Mouse (Mus musculus): ENCODE measurements around the gene Mab21l1. TPM values are rescaled to one million over a fixed set of nuclear protein-coding genes. Genes with fewer than 3 reads are reported as not detected.

The Mab21l1 gene
- 10.7 and 13.0 TPM in 2 replicates for polyA plus RNA-seq (2015; fragmentation: Nextera tagmentation; extraction: Ambion mirVana)

DNA sequence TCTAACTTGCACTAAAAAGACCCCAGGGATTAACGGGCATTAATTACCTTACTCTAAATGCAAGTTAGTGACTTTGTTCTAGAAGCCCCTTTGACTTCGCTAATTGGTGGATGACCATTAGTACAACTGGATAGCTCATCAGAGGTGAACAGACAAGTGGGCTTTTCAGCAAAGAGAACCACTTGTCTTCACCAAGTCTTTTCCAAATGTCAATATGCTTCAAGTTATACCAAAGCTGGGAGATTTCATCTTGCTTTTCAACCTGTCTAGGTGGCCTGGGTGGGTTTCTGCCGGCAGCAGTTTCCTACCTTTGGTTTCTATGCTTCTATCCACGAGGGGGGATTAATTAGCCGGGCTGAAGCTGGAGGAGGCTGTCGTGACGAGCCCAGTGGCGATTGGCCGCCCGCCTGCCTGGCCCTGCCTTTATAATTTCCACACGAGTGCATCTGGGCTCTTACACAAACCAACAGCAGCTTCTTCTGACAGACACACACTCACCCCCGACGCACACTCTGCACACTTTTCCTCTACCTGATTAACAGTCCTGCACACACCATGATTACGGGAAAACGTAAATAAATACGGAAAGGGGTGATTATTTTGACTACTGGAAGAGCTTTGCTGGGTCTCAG is at the start of gene Mab21l1:
TSS of gene Mab21l1 (plus strand) at position 455 of the 632 bp plus-strand sequence.
- Histone ChIP-seq H3K36me3 (no peaks in the 10 kb centered on the region), H3K4me1 (replicated peaks) (peaks cover 8% of the 10 kb centered on the region), H3K9ac (0 out of 2 replicates have a peak within 1 kb of the TSS, but pooled peaks have one; percentile 3), H3K4me3 (replicated peaks) (peak within 1 kb of the TSS; percentile 27), H3K27ac (no peak within 1 kb of the TSS; the same call in 1 of the 2 replicates), H3K4me2 (replicated peaks) (peak within 1 kb of the TSS; percentile 41), H3K9me3 (no peaks in the 10 kb centered on the region), H3K27me3 (replicated peaks) (peaks cover 48% of the 10 kb centered on the region)
- peak; percentile 24; the same call in 1 of the 2 replicates for ATAC-seq
- 27% methylated on average over 16 of the region's 16 CpGs for WGBS

DNA sequence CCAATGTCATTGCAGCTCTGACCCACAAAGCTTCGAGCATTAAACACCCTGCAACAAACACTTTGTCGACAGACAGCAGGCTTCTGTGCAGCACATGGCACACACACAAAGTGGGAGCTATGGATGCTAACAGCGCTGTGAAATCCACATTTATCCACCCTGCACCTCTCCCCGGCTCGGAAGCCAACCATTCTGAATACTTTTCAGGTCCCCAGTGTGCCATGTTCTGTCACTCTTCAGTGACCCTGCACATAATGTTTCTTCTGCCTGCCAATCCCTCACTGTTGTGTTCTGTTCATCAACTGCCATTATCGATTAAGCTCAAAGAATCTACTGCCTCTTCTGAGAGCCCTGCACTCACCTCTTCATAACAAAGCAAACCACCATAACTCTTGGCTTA is 48.6 kb upstream of the Mab21l1 start:
- ATAC-seq, result no peak
- no peaks in the 10 kb centered on the region for H3K36me3 ChIP-seq
- no peaks in the 10 kb centered on the region for H3K4me1 ChIP-seq (replicated peaks)
- no peaks in the 10 kb centered on the region for H3K27me3 ChIP-seq (replicated peaks)
- no peak overlapping the region for H3K9ac ChIP-seq
- no peak overlapping the region for H3K27ac ChIP-seq
- H3K9me3 ChIP-seq, result no peaks in the 10 kb centered on the region
- no peak overlapping the region for H3K4me2 ChIP-seq (replicated peaks)
- 83% methylated on average over 6 of the region's 6 CpGs for WGBS
- no peak overlapping the region for H3K4me3 ChIP-seq (replicated peaks)

DNA sequence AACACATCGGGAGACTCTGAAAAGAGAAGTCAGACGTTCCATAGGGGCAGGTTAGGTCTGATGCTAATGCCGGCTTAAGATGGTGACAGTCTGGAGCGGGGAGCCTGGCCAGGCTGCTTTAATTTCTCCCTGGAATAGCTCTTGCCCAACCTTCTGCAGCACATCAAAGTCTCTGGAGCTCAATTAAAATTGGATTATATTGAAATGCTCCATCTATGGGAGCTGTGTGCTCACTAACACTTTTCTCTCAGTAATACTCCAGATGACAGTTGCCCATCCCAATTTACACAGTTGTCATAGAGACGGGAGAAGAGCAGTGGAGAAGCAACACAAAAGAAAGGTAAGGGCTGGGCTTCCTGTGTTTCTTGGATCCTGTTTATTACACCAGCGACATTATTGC is 40.9 kb upstream of the Mab21l1 start:
- no peak overlapping the region for H3K27ac ChIP-seq
- ATAC-seq, result no peak
- no peaks in the 10 kb centered on the region for H3K36me3 ChIP-seq
- H3K9ac ChIP-seq, result no peak overlapping the region
- no peaks in the 10 kb centered on the region for H3K9me3 ChIP-seq
- WGBS, result 70% methylated on average over 6 of the region's 6 CpGs
- no peaks in the 10 kb centered on the region for H3K4me1 ChIP-seq (replicated peaks)
- no peak overlapping the region for H3K4me3 ChIP-seq (replicated peaks)
- H3K27me3 ChIP-seq (replicated peaks), result no peaks in the 10 kb centered on the region
- H3K4me2 ChIP-seq (replicated peaks), result no peak overlapping the region

DNA sequence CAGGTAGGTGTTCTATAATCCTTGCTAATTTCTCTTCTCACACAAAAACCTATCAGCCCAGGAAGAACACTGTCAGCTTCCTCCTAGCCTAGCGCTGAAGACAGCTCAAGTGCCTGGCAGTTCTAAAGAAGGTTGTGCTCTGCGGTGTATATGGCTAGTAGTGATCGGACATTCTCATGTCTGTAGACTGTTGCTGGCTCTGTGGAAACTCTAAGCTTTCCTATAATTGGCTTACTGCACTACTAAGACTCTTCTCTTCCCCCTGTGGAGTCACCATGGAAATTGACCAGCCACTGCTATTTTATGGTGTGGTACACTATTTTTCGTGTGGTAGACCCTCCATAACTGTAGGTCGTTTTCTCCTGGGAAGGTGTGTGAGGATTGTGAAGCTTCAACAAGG is 40.1 kb upstream of the Mab21l1 start:
- H3K27me3 ChIP-seq (replicated peaks), result no peaks in the 10 kb centered on the region
- H3K9me3 ChIP-seq, result no peaks in the 10 kb centered on the region
- no peak overlapping the region for H3K9ac ChIP-seq
- H3K4me3 ChIP-seq (replicated peaks), result no peak overlapping the region
- no peak overlapping the region for H3K4me2 ChIP-seq (replicated peaks)
- ATAC-seq, result no peak
- no peaks in the 10 kb centered on the region for H3K4me1 ChIP-seq (replicated peaks)
- H3K36me3 ChIP-seq, result no peaks in the 10 kb centered on the region
- WGBS, result 84% methylated on average over 5 of the region's 5 CpGs
- H3K27ac ChIP-seq, result no peak overlapping the region

DNA sequence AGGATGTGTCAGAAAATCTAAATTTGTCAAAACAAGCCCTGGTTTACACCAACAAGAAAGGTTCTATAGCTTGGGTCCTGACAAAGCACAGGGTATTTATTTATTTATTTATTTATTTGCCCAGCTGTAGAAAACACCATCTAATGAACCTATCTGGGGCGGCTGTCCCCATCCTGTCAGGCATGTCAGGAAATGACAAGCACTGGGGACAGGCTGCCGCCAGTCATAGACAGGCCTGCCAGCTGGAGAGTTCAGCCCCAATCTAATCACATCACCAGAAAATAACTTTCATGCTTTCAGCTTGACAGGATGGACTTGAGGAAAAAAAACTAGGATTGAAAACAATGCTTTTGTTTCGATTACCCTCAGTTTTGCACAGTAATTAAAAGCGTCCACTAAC is 39.7 kb upstream of the Mab21l1 start:
- Histone ChIP-seq H3K9me3 (no peaks in the 10 kb centered on the region), H3K27me3 (replicated peaks) (no peaks in the 10 kb centered on the region)
- WGBS, result 78% methylated on average over 4 of the region's 4 CpGs

DNA sequence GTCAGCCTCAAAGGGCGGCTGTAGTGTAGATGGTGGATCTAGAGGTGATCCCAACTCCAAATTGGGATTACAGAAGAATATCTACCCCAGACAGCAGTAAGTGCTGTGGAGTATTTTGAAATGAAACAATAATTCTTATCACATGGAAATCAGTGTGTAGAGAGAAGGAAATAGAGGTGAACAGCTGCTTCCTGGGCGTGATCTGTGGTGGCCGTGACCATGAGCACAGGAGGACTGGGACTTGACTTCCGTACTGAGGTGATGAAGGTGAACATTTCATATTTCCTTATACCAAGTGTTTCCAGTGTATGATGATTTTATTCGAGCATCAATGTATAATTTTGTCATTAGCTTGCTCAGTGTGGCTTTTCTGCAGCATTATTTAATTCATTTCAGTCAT is 38.4 kb upstream of the Mab21l1 start:
- Histone ChIP-seq H3K4me2 (replicated peaks) (no peak overlapping the region), H3K36me3 (no peaks in the 10 kb centered on the region), H3K9me3 (no peaks in the 10 kb centered on the region), H3K9ac (no peak overlapping the region), H3K4me3 (replicated peaks) (no peak overlapping the region), H3K4me1 (replicated peaks) (no peaks in the 10 kb centered on the region), H3K27ac (no peak overlapping the region), H3K27me3 (replicated peaks) (no peaks in the 10 kb centered on the region)
- no peak for ATAC-seq
- WGBS, result 80% methylated on average over 5 of the region's 5 CpGs

More for the DNA sequence above, 39.7 kb upstream of the Mab21l1 start:
- no peak for ATAC-seq
- Histone ChIP-seq H3K4me1 (replicated peaks) (no peaks in the 10 kb centered on the region), H3K9ac (no peak overlapping the region), H3K4me2 (replicated peaks) (no peak overlapping the region), H3K36me3 (no peaks in the 10 kb centered on the region), H3K4me3 (replicated peaks) (no peak overlapping the region), H3K27ac (no peak overlapping the region)

DNA sequence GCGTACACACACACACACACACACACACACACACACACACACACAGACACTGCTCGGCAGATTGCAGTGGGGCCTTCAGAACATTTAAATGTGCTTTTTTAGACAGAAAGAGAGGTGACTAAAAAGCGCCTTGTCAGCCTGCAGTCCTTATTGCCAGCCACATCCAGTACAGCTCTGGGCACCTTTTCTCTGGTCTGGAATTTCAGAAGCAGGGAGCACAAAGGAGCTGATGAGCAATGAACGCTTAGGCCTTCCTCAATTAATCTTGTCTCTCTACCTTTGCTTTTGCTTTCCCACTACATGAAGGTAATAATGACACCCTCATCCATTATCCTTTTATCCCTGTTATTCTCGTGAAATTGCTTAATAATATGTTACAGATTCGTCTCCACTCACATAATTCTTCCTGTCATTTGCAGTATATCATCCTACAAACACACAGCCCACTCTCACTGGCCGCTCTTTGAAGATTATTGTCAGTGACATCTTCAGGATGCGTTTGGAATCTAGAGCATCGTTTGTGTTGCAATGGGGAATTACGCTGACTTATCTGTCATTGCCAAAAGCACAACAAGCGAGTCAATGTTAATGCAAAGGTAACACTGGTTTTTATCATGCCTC is 31.8 kb upstream of the Mab21l1 start:
- WGBS, result 57% methylated on average over 11 of the region's 11 CpGs
- Histone ChIP-seq H3K36me3 (no peaks in the 10 kb centered on the region), H3K27ac (no peak overlapping the region), H3K4me1 (replicated peaks) (no peaks in the 10 kb centered on the region), H3K4me3 (replicated peaks) (no peak overlapping the region), H3K27me3 (replicated peaks) (no peaks in the 10 kb centered on the region), H3K9me3 (no peaks in the 10 kb centered on the region), H3K9ac (no peak overlapping the region), H3K4me2 (replicated peaks) (no peak overlapping the region)
- no peak for ATAC-seq

DNA sequence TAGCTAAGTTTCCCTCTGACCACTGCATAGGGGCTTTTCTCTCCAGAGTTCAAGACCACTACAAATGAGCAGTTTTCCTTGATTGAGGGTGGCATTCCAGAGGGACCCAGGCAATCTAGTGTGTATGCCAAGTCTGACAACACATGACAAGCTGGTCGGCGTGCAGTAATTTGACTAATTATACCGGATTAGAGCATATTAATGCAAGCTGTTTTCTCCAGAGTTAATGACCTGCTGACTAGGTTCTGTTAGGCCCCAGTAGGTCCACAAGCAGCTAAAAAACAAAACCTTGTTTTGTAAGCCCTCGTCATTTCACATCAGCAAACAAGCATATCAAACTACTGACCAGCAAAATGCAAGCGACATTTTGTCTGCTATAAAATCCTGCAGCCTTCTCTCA is 30.9 kb upstream of the Mab21l1 start:
- no peak for ATAC-seq
- H3K9ac ChIP-seq, result no peak overlapping the region
- no peaks in the 10 kb centered on the region for H3K27me3 ChIP-seq (replicated peaks)
- H3K27ac ChIP-seq, result no peak overlapping the region
- H3K36me3 ChIP-seq, result no peaks in the 10 kb centered on the region
- no peak overlapping the region for H3K4me2 ChIP-seq (replicated peaks)
- 80% methylated on average over 5 of the region's 5 CpGs for WGBS
- H3K4me1 ChIP-seq (replicated peaks), result no peaks in the 10 kb centered on the region
- no peak overlapping the region for H3K4me3 ChIP-seq (replicated peaks)
- no peaks in the 10 kb centered on the region for H3K9me3 ChIP-seq

DNA sequence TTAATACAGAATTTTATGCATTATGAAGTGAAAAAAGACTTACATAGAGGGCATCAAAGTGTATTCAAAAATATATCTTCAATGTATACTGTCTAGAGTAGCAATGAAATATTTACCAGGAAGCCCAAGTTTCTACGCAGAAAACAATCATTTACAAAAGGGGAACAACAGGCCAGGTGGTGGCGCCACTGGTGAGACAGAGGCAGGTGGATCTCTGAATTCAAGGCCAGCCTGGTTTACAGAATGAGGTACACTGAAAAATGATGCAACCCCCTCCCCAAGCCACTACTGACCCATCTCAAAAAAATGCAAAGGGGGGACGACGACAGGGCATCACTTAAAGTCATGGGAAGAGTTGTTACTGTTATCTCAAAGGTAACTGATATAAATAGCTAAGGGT is 29.8 kb upstream of the Mab21l1 start:
- Histone ChIP-seq H3K4me3 (replicated peaks) (no peak overlapping the region), H3K4me1 (replicated peaks) (no peaks in the 10 kb centered on the region), H3K36me3 (no peaks in the 10 kb centered on the region), H3K9me3 (no peaks in the 10 kb centered on the region), H3K4me2 (replicated peaks) (no peak overlapping the region), H3K9ac (no peak overlapping the region), H3K27me3 (replicated peaks) (no peaks in the 10 kb centered on the region), H3K27ac (no peak overlapping the region)
- 87% methylated on average over 4 of the region's 4 CpGs for WGBS
- ATAC-seq, result no peak

DNA sequence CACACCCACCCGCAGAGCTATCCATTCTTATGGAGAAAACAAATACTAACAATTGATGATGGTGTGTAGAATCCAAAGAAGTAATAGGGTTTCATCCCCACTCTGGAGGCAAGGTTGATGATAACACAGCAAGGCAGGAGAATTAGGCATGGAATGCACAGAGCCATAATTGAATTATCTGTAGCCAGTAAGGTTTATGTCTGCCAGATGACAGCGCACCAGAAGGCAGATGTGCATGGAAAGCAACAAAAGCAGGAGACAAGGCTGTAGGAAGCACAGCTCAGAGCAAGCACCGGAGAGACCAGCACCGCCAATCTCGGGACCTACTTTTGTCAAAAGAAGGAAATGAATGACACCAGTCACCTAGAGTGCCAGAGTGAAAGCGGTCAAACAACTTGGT is 28.4 kb upstream of the Mab21l1 start:
- H3K4me3 ChIP-seq (replicated peaks), result no peak overlapping the region

DNA sequence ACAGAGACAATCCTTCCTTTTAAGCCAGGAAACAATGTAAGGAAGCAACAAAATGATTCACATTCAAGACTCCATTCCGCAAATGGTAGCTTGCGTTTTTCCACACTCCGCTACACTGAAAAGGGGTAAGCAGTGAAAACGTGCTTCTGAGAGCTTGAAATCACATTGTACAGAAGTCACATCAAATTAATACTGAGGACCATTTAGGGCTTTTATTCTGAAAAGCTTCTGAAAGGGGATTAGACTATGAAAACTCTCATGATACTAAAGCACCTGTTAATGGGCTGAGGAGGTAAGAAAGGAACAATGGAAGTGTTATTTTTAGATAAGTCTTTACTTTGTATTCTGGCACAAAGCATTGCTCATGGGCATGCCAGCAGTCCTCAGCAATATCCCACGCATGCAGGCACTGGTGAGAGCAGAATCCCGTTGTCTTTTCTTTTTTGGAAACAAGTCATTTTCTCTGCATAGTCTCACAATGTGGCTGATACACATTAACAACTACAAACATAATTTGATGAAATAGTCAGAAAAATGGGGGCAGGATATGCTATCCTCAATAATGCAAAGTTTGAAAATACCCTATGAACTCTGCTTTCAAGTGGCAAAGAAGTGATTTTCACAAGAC is 27.2 kb upstream of the Mab21l1 start:
- Histone ChIP-seq H3K4me2 (replicated peaks) (no peak overlapping the region), H3K27ac (no peak overlapping the region), H3K27me3 (replicated peaks) (no peaks in the 10 kb centered on the region), H3K4me3 (replicated peaks) (no peak overlapping the region), H3K4me1 (replicated peaks) (no peaks in the 10 kb centered on the region), H3K9me3 (no peaks in the 10 kb centered on the region), H3K9ac (no peak overlapping the region), H3K36me3 (no peaks in the 10 kb centered on the region)
- no peak for ATAC-seq
- WGBS, result 84% methylated on average over 6 of the region's 6 CpGs

More for the DNA sequence above, 28.4 kb upstream of the Mab21l1 start:
- no peak overlapping the region for H3K27ac ChIP-seq
- no peaks in the 10 kb centered on the region for H3K4me1 ChIP-seq (replicated peaks)
- H3K4me2 ChIP-seq (replicated peaks), result no peak overlapping the region
- no peaks in the 10 kb centered on the region for H3K9me3 ChIP-seq
- ATAC-seq, result no peak
- no peaks in the 10 kb centered on the region for H3K36me3 ChIP-seq
- H3K9ac ChIP-seq, result no peak overlapping the region
- 93% methylated on average over 6 of the region's 6 CpGs for WGBS
- no peaks in the 10 kb centered on the region for H3K27me3 ChIP-seq (replicated peaks)

DNA sequence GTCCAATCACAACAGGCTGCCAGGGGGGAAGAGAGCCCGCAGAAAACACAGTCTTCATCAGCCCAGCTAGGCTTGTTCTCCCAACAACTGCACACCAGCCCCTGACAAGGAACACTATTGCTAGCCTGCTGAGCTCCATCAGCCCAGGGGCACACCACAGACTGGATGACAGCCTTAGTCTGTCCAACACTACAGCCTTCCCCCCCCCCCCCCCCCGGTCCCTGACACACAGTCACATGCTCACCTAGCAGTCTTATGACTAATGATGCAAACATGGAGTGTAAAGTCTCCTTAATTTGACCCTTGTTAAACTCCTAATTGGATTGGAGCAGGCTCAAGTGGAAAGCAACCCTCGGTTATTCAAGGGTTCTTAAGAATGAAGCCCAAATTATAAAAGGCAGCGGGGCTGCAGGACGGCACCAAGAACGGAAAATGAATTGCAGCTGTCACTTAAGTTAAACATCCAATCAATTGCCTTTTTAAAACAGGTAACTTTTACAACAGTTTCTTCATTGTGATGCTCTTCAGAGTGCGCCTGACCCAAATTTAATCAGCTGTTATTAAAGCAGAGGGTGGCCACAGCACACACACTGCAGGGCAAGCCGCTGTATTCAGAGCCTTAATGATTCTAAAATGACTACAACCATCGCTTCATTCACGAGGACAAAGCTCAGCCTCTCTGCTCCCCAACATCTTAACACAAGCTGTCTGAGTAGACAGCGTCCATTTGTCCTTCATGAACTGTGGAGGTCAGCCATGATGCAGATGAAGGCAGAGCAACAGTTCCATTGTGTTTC is 26.3 kb upstream of the Mab21l1 start:
- Histone ChIP-seq H3K4me1 (replicated peaks) (no peaks in the 10 kb centered on the region), H3K9me3 (no peaks in the 10 kb centered on the region), H3K27ac (no peak overlapping the region), H3K27me3 (replicated peaks) (no peaks in the 10 kb centered on the region), H3K9ac (no peak overlapping the region), H3K36me3 (no peaks in the 10 kb centered on the region), H3K4me2 (replicated peaks) (no peak overlapping the region), H3K4me3 (replicated peaks) (no peak overlapping the region)
- ATAC-seq, result no peak
- 61% methylated on average over 11 of the region's 11 CpGs for WGBS

Measured in intestine, embryonic 15.5 days (tissue).